Mouse (Mus musculus): ENCODE results near the gene Psmb7.

The Psmb7 gene

GRCm38 (mm10) chr2:38643625-38644427 lies at the start of gene Psmb7:
Gene Psmb7 (minus strand): TSS chr2:38644087.
- DNase-seq (ENCODE audit: low read depth, low spot score): peak; percentile 96

- peak; percentile 61 for DNase-seq (ENCODE audit: low read depth, low spot score)
These were observed 47.7 kb upstream of the Psmb7 start for GRCm38 (mm10) chr2:38691542-38691941.

- peak; percentile 30 for DNase-seq (ENCODE audit: low read depth, low spot score)
These were observed 46.0 kb upstream of the Psmb7 start for GRCm38 (mm10) chr2:38689881-38690280.

GRCm38 (mm10) chr2:38688791-38689520 lies 45.1 kb upstream of the Psmb7 start:
- peak; percentile 67 for DNase-seq (ENCODE audit: low read depth, low spot score)

GRCm38 (mm10) chr2:38685746-38686145 lies 41.9 kb upstream of the Psmb7 start:
- DNase-seq (ENCODE audit: low read depth, low spot score): no peak

- DNase-seq (ENCODE audit: low read depth, low spot score): no peak
These were observed 39.2 kb upstream of the Psmb7 start for GRCm38 (mm10) chr2:38683083-38683482.

- no peak for DNase-seq (ENCODE audit: low read depth, low spot score)
These were observed 38.3 kb upstream of the Psmb7 start for GRCm38 (mm10) chr2:38682209-38682608.

- DNase-seq (ENCODE audit: low read depth, low spot score): no peak
These were observed 35.1 kb upstream of the Psmb7 start for GRCm38 (mm10) chr2:38678947-38679346.

- peak; percentile 28 for DNase-seq (ENCODE audit: low read depth, low spot score)
These were observed 31.6 kb upstream of the Psmb7 start for GRCm38 (mm10) chr2:38675366-38675969.

- no peak for DNase-seq (ENCODE audit: low read depth, low spot score)
These were observed 28.6 kb upstream of the Psmb7 start for GRCm38 (mm10) chr2:38672496-38672895.

- no peak for DNase-seq (ENCODE audit: low read depth, low spot score)
These were observed 25.1 kb upstream of the Psmb7 start for GRCm38 (mm10) chr2:38668802-38669580.

- DNase-seq (ENCODE audit: low read depth, low spot score): no peak
These were observed 17.5 kb upstream of the Psmb7 start for GRCm38 (mm10) chr2:38661398-38661797.

GRCm38 (mm10) chr2:38658338-38658836 lies 14.5 kb upstream of the Psmb7 start:
- DNase-seq (ENCODE audit: low read depth, low spot score): peak; percentile 76

GRCm38 (mm10) chr2:38653694-38654093 lies 9.8 kb upstream of the Psmb7 start:
- DNase-seq (ENCODE audit: low read depth, low spot score): no peak

- no peak for DNase-seq (ENCODE audit: low read depth, low spot score)
These were observed 9.4 kb upstream of the Psmb7 start for GRCm38 (mm10) chr2:38653293-38653619.

- peak; percentile 53 for DNase-seq (ENCODE audit: low read depth, low spot score)
These were observed 8.8 kb upstream of the Psmb7 start for GRCm38 (mm10) chr2:38652565-38653292.

GRCm38 (mm10) chr2:38652098-38652497 lies 8.2 kb upstream of the Psmb7 start:
- peak; percentile 54 for DNase-seq (ENCODE audit: low read depth, low spot score)

GRCm38 (mm10) chr2:38650340-38650739 lies 6.5 kb upstream of the Psmb7 start:
- no peak for DNase-seq (ENCODE audit: low read depth, low spot score)

GRCm38 (mm10) chr2:38647661-38648060 lies 3.8 kb upstream of the Psmb7 start:
- DNase-seq (ENCODE audit: low read depth, low spot score): peak; percentile 45

- DNase-seq (ENCODE audit: low read depth, low spot score): peak; percentile 85
These were observed 3.3 kb upstream of the Psmb7 start for GRCm38 (mm10) chr2:38647201-38647606.

- DNase-seq (ENCODE audit: low read depth, low spot score): peak; percentile 85
These were observed 2.0 kb upstream of the Psmb7 start for GRCm38 (mm10) chr2:38645936-38646335.
